Mouse (Mus musculus) kidney, embryonic 14.5 days (tissue): ENCODE measurements around the gene Arhgap8. TPM values are rescaled to one million over a fixed set of nuclear protein-coding genes. Genes with fewer than 3 reads are reported as not detected.
"Not testable (repeated sequence)": the region's sequence is repeated elsewhere in the genome, so short reads cannot be mapped to it uniquely, and the experiment has no call there.

ENCODE experiments used
- ATAC-seq: fragments of 200-750 bp; cut with Nextera tagmentation; 2 replicates; pipeline ENCODE4 v1.8.0; 2017; ENCODE audit warnings: moderate number of reproducible peaks, mild to moderate bottlenecking, moderate TSS enrichment, moderate library complexity; ENCODE audit not compliant: low FRiP score, low TSS enrichment
- H3K27ac ChIP-seq: fragments of 300-500 bp; sonication (generic); 2 replicates; pipeline ENCODE4 v1.5.1; 2014; ENCODE audit warnings: low read depth, mild to moderate bottlenecking, low read length, moderate library complexity, mixed read lengths
- H3K27me3 ChIP-seq: fragments of 300-500 bp; sonication (generic); 2 replicates; pipeline ENCODE4 v1.6.1; 2014; ENCODE audit warnings: mild to moderate bottlenecking, low read length; ENCODE audit not compliant: control insufficient read depth, insufficient read depth
- H3K36me3 ChIP-seq: fragments of 300-500 bp; sonication (generic); 2 replicates; pipeline ENCODE4 v1.6.1; 2014; ENCODE audit warnings: low read length, mixed read lengths; ENCODE audit not compliant: control insufficient read depth, insufficient read depth
- H3K4me1 ChIP-seq: fragments of 300-500 bp; sonication (generic); 2 replicates; pipeline ENCODE4 v1.6.1; 2014; ENCODE audit warnings: low read length, mixed read lengths; ENCODE audit not compliant: control insufficient read depth, insufficient read depth
- H3K4me2 ChIP-seq: fragments of 300-500 bp; sonication (generic); replicated peaks from 2 replicates; pipeline ENCODE4 v1.6.1; 2014; ENCODE audit warnings: low read depth, mild to moderate bottlenecking, low read length
- H3K4me3 ChIP-seq: fragments of 300-500 bp; sonication (generic); 2 replicates; pipeline ENCODE4 v1.5.1; 2014; ENCODE audit warnings: mild to moderate bottlenecking, low read length
- H3K9ac ChIP-seq: fragments of 300-500 bp; sonication (generic); 2 replicates; pipeline ENCODE4 v1.6.1; 2014; ENCODE audit warnings: low read depth, mild to moderate bottlenecking, low read length, moderate library complexity
- H3K9me3 ChIP-seq: fragments of 300-500 bp; sonication (generic); 2 replicates; pipeline ENCODE4 v1.6.1; 2016; ENCODE audit warnings: low read length; ENCODE audit not compliant: control insufficient read depth
- WGBS: fragments of 180-500 bp; shearing (Covaris S2); extraction: QIAGEN DNeasy Blood & Tissue Kit; methylation state at CpG from one replicate; pipeline ENCODE4 v1.1.7; 2014; 5-methylcytosine and 5-hydroxymethylcytosine counted together
- polyA plus RNA-seq: library from polyadenylated mRNA; unstranded; fragments of >200 nt; fragmentation: Nextera tagmentation; extraction: Ambion mirVana; gene quantifications from 2 replicates; pipeline ENCODE4 v1.2.1, GENCODE M21; 2014

The Arhgap8 gene
- polyA plus RNA-seq, 1 experiment from 2014 or later, result 10.2 TPM

DNA sequence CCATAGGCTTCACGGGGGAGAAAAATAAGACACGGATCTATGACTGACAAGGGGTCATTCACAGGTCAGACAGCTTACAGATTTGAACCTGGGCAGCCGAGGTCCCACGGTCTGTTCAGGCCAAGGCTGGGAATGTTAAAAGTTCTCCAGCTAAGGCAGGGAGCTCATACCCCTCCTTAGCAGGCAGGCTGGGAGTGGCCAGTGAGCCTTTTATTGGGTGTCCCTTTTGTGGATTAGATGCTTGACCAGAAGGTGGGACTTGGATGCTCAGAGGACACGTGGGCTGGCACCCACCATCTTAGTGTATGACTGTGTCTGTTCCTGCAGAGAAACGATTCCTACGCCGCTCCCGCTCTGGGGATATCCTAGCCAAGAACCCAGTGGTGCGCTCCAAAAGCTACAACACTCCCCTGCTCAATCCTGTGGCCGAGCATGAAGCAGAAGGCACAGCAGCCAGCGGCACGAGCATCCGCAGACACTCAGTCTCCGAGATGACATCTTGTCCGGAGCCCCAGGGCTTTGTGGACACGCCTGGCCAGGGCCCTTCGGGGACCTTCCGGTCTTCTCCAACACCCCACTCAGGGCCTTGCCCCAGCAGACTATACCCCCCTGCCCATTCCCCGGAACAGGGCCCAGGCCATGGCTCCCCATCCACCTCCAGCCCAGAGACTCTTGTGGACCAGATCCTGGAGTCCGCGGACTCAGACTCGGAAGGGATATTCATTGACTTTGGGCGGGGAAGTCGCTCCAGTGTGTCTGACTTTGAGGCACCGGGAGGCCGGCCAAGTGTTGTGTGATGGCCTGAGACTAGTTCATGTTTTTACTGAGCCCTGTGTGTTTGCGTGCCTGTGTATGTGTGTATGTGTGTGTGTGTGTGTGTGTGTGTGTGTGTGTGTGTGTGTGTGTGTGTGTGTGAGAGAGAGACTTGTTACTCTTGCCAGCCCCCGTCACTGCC lies 17.2 kb upstream of the Arhgap8 start:
- no peak overlapping the region for H3K9ac ChIP-seq
- H3K4me1 ChIP-seq, result no peaks in the 10 kb centered on the region
- H3K4me2 ChIP-seq, result no peak overlapping the region
- H3K27ac ChIP-seq, result no peak overlapping the region
- H3K36me3 ChIP-seq, result peaks cover 37% of the 10 kb centered on the region
- no peaks in the 10 kb centered on the region for H3K27me3 ChIP-seq
- no peaks in the 10 kb centered on the region for H3K9me3 ChIP-seq
- WGBS, result 86% methylated on average over 29 of the region's 29 CpGs
- H3K4me3 ChIP-seq, result no peak overlapping the region
- ATAC-seq, result no peak

DNA sequence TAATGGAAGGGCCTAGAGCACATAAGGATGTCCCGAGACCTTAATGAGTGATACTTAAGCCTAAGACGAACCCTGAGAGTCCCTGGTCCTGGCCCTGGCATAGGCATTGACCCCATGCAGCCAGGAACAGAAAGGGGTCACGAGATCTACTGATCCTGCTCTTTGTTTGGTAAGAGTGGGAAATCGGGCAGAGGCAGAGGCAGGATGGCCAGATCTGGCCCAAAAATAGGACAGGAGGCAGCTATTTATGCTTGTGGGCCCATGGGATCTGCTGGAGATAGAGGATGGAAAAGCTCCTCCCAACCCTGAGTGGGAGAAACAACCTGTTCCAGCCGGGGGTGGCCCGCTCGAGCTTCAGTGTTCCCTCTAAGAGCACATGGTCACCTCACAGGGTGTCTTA lies 15.9 kb upstream of the Arhgap8 start:
- ATAC-seq, result no peak
- Histone ChIP-seq H3K27ac (no peak overlapping the region), H3K36me3 (peaks cover 35% of the 10 kb centered on the region), H3K9ac (no peak overlapping the region), H3K27me3 (no peaks in the 10 kb centered on the region), H3K9me3 (no peaks in the 10 kb centered on the region), H3K4me3 (no peak overlapping the region), H3K4me2 (no peak overlapping the region), H3K4me1 (no peaks in the 10 kb centered on the region)
- 89% methylated on average over 7 of the region's 7 CpGs for WGBS

DNA sequence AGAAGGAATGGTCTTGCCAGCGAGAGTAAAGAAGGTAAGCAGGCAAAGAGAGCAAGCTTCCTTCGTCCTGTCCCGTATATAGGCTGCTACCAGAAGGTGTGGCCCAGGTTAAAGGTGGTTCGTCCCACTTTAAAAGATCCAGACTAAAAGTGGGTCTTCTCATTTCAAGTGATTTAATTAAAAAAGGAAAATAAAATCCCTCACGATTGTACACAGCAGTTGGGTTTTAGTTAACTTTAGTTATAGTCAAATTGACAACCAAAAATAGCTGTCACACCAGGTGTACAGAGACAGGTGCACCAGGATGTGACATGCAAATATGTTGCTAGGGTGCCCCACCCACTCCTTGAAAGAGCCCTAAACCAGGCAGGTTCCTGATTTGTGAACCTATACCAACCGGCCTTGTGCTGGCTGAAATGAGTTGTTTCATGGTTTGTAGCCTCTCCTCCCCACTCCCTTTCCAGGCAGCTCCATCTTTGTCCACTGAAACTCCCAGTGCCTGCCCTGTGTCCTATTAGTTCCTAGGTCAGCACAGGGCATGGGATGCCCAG lies 14.4 kb upstream of the Arhgap8 start:
- H3K36me3 ChIP-seq, result peaks cover 22% of the 10 kb centered on the region
- WGBS, result 78% methylated on average over 6 of the region's 6 CpGs
- no peak overlapping the region for H3K9ac ChIP-seq
- no peak overlapping the region for H3K4me3 ChIP-seq
- H3K27me3 ChIP-seq, result no peaks in the 10 kb centered on the region
- H3K4me1 ChIP-seq, result no peaks in the 10 kb centered on the region
- ATAC-seq, result no peak
- H3K9me3 ChIP-seq, result no peaks in the 10 kb centered on the region
- no peak overlapping the region for H3K27ac ChIP-seq
- no peak overlapping the region for H3K4me2 ChIP-seq

DNA sequence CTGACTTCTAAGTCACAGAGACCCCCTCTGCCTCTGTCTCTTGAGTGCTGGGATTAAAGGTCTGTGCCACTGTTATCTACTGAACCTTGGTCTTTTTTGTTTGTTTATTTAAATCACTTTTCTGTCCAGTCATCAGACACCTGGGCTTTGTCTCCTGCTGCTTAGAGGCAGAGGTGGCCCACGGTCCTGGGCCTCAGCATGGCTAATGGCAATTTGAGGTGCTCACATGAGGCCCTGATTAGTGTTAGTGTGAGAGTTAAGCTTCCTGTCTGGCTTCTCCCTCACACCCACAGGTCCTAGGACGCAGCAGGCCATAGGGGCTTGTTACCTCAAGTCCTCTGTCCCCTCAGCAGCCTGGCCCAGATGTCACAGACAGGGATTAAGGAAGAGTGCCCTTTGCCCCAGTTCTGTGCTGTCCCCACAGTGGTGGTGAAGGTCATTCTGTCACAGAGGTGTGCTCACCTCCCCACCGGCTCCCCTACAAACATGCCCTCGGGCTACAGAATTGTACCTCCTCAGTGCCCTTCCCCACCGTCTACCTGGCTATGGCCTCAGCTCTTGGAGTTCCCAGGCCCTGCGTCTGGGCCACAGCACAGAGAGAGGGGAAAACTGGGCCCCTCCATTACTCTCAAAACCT lies 12.8 kb upstream of the Arhgap8 start:
- Histone ChIP-seq H3K9ac (no peak overlapping the region), H3K27me3 (no peaks in the 10 kb centered on the region), H3K4me3 (no peak overlapping the region), H3K27ac (no peak overlapping the region), H3K4me2 (no peak overlapping the region), H3K36me3 (peaks cover 12% of the 10 kb centered on the region; the same call in 1 of the 2 replicates), H3K4me1 (no peaks in the 10 kb centered on the region), H3K9me3 (no peaks in the 10 kb centered on the region)
- 64% methylated on average over 6 of the region's 6 CpGs for WGBS
- ATAC-seq, result no peak

DNA sequence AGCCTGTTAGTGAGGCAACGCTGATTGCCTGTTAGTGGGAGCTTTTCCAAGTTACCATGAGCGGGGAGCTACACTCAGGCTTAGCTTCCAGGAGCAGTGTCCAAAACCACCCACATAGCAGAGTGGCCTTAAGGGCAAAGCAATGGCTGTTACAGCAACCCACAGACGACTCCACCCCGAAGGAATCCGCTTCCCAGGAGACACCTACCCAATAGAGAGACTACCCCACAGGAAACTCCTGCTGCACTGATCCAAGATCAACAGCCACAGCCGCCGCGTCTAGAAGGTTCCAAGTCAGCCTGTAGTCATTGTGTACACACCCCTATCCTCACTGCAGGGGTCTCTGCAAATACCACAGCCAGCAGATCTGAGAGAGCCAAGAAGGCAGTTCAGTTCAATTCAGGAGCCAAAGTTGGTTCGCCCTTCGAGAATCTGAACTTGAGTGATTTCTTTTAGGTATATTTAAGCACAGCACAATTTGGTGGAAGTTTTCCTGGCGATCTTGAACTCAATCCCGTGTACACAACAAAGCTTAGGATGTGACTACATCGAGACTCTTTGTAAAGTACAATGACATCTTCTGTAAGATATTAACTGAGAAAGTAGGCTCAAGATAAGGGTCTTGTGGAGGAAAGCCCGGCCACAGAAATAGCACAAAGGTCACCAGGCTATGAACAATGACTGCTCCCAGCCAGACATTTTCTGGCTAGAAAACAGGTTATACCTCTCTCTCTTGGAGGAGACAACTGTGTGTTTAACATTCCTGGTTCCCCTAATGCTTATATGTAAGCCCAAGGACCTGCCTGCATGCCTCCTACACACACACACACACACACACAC lies 7.1 kb upstream of the Arhgap8 start:
- no peak for ATAC-seq
- Histone ChIP-seq H3K4me1 (no peaks in the 10 kb centered on the region; the same call in 1 of the 2 replicates), H3K36me3 (no peaks in the 10 kb centered on the region), H3K27ac (peak overlapping the region; percentile 10; the same call in 1 of the 2 replicates), H3K27me3 (no peaks in the 10 kb centered on the region), H3K4me3 (no peak overlapping the region), H3K9me3 (no peaks in the 10 kb centered on the region), H3K9ac (no peak overlapping the region), H3K4me2 (no peak overlapping the region)
- 61% methylated on average over 14 of the region's 14 CpGs for WGBS

DNA sequence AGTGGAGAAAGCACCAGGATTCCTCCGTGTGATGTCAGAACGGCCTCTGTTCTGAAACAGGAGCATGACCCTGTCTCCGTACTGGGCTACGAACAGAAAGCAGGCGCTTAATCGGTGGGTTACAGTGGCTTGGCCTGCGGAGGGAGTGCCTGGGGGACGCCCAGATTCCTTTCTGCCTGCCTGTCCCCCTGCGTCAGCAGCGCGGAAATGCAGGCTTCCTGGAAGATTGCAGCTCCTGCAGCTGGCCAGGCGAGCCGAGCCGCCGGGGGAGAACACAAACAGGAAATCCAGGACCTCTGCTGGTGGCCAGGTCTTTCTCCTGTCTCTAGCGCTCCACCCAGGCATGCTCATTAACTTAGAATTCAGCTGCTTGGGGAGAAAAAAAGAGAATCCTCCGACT lies 5.1 kb upstream of the Arhgap8 start:
- Histone ChIP-seq H3K9ac (no peak overlapping the region; the same call in 1 of the 2 replicates), H3K9me3 (no peaks in the 10 kb centered on the region), H3K4me2 (peak overlapping the region; percentile 15), H3K27me3 (no peaks in the 10 kb centered on the region), H3K4me3 (peak overlapping the region; percentile 11; the same call in 1 of the 2 replicates), H3K27ac (peak overlapping the region; percentile 74), H3K36me3 (no peaks in the 10 kb centered on the region), H3K4me1 (peaks cover 5% of the 10 kb centered on the region; the same call in 1 of the 2 replicates)
- WGBS, result under 1% methylated on average over 17 of the region's 17 CpGs
- peak; percentile 77; the same call in 1 of the 2 replicates for ATAC-seq

DNA sequence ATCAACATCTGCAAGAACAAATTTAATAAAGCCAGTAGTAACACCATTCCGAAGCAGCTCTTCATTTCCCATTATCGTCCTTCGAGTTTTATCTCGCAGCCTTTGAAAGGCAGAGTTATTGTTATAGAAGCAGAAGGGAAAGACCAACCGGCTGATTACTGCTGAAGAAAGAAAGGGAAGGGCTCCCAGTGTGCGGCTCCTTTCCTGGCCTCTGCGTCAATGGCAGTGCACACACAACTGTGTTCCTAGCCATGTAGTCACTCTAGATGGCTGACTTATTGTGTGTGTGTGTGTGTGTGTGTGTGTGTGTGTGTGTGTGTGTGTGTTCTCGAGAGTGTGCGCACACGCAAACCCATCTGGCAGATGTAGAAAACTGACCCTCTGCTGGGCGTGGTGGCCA lies 4.7 kb upstream of the Arhgap8 start:
- 0 out of 2 replicates have a peak, but pooled peaks cover 2% of the 10 kb centered on the region for H3K27me3 ChIP-seq
- H3K9me3 ChIP-seq, result no peaks in the 10 kb centered on the region
- no peaks in the 10 kb centered on the region for H3K36me3 ChIP-seq
- peaks cover 9% of the 10 kb centered on the region; the same call in 1 of the 2 replicates for H3K4me1 ChIP-seq
- peak overlapping the region; percentile 20; the same call in 1 of the 2 replicates for H3K9ac ChIP-seq
- no peak for ATAC-seq
- 44% methylated on average over 11 of the region's 11 CpGs for WGBS
- peak overlapping the region; percentile 15 for H3K4me2 ChIP-seq
- H3K4me3 ChIP-seq, result peak overlapping the region; percentile 11; the same call in 1 of the 2 replicates
- H3K27ac ChIP-seq, result peak overlapping the region; percentile 74

DNA sequence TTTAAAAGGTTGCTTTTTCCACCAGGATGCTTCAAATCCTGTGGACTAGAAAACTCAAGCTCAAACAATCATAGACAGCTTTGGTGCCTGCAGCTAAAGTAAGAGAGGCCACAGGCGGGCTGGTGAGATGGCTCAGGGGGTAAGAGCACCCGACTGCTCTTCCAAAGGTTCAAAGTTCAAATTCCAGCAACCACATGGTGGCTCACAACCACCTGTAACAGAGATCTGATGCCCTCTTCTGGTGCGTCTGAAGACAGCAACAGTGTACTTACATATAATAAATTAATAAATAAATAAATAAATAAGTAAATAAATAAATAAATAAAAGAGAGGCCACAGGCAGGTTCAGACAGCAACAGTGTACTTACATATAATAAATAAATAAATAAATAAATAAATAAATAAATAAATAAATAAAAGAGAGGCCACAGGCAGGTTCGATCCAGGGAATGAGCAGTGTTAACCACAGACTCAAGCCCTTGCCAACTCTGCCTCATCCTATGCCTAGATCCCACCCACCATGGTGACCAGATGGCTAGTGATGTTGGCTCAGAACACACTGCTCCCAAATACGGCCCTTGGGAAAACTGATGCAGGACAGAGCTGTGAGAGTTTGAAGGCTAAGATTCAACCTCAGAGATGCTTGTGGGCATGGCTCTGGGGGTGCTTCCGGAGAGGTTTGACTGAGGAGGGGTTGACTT lies 2.1 kb upstream of the Arhgap8 start:
- peaks cover 18% of the 10 kb centered on the region for H3K4me1 ChIP-seq
- H3K4me3 ChIP-seq, H3K4me2 ChIP-seq, H3K36me3 ChIP-seq, ATAC-seq, H3K27ac ChIP-seq, H3K27me3 ChIP-seq, H3K9me3 ChIP-seq, H3K9ac ChIP-seq: not testable (repeated sequence)
- 68% methylated on average over 6 of the region's 6 CpGs for WGBS
